Mouse (Mus musculus) intestine, postnatal 0 days (tissue): Measurements from ENCODE around the gene Eef1a2. TPM values are rescaled to one million over a fixed set of nuclear protein-coding genes. Genes with fewer than 3 reads are reported as not detected.
"Not testable (repeated sequence)": the region's sequence is repeated elsewhere in the genome, so short reads cannot be mapped to it uniquely, and the experiment has no call there.

Source experiments
- ATAC-seq: fragments of 200-750 bp; cut with Nextera tagmentation; 2 replicates; pipeline ENCODE4 v1.8.0; 2017; ENCODE audit warnings: mild to moderate bottlenecking, moderate TSS enrichment, moderate library complexity
- H3K27ac ChIP-seq: fragments of 300-500 bp; sonication (generic); 2 replicates; pipeline ENCODE4 v1.5.1; 2014; ENCODE audit warnings: mild to moderate bottlenecking, low read depth, low read length, moderate library complexity
- H3K27me3 ChIP-seq: fragments of 300-500 bp; sonication (generic); replicated peaks from 2 replicates; pipeline ENCODE4 v1.6.1; 2014; ENCODE audit warnings: low read length, mixed read lengths; ENCODE audit not compliant: control insufficient read depth, insufficient read depth
- H3K36me3 ChIP-seq: fragments of 300-500 bp; sonication (generic); 2 replicates; pipeline ENCODE4 v1.6.1; 2014; ENCODE audit warnings: mild to moderate bottlenecking, moderate library complexity; ENCODE audit not compliant: control insufficient read depth, insufficient read depth
- H3K4me1 ChIP-seq: fragments of 300-500 bp; sonication (generic); replicated peaks from 2 replicates; pipeline ENCODE4 v1.6.1; 2014; ENCODE audit warnings: antibody characterized with exemption, low read length, mixed read lengths; ENCODE audit not compliant: control insufficient read depth, insufficient read depth
- H3K4me2 ChIP-seq: fragments of 300-500 bp; sonication (generic); replicated peaks from 2 replicates; pipeline ENCODE4 v1.6.1; 2014; ENCODE audit warnings: low read depth, mild to moderate bottlenecking, moderate library complexity
- H3K4me3 ChIP-seq: fragments of 300-500 bp; sonication (generic); 2 replicates; pipeline ENCODE4 v1.5.1; 2014; ENCODE audit warnings: low read depth, low read length
- H3K9ac ChIP-seq: fragments of 300-500 bp; sonication (generic); 2 replicates; pipeline ENCODE4 v1.6.1; 2014; ENCODE audit warnings: mild to moderate bottlenecking, low read depth, low read length
- H3K9me3 ChIP-seq: fragments of 300-500 bp; sonication (generic); 2 replicates; pipeline ENCODE4 v1.6.1; 2016; ENCODE audit warnings: mixed run types; ENCODE audit not compliant: control insufficient read depth
- CTCF ChIP-seq: sonication (generic); IDR thresholded peaks from 2 replicates; pipeline ENCODE4 v1.5.1; 2016; ENCODE audit warnings: low read depth, mild to moderate bottlenecking, control low read depth, antibody characterized with exemption, moderate library complexity
- WGBS: fragments of 180-500 bp; shearing (Covaris S2); extraction: QIAGEN DNeasy Blood & Tissue Kit; methylation state at CpG from one replicate; pipeline ENCODE4 v1.1.7; 2014; 5-methylcytosine and 5-hydroxymethylcytosine counted together
- polyA plus RNA-seq: library from polyadenylated mRNA; unstranded; fragments of >200 nt; fragmentation: Nextera tagmentation; extraction: Ambion mirVana; gene quantifications from 2 replicates; pipeline ENCODE4 v1.2.1, GENCODE M21; 2015

The Eef1a2 gene
- polyA plus RNA-seq, 1 experiment from 2014 or later = 0.38 TPM

DNA sequence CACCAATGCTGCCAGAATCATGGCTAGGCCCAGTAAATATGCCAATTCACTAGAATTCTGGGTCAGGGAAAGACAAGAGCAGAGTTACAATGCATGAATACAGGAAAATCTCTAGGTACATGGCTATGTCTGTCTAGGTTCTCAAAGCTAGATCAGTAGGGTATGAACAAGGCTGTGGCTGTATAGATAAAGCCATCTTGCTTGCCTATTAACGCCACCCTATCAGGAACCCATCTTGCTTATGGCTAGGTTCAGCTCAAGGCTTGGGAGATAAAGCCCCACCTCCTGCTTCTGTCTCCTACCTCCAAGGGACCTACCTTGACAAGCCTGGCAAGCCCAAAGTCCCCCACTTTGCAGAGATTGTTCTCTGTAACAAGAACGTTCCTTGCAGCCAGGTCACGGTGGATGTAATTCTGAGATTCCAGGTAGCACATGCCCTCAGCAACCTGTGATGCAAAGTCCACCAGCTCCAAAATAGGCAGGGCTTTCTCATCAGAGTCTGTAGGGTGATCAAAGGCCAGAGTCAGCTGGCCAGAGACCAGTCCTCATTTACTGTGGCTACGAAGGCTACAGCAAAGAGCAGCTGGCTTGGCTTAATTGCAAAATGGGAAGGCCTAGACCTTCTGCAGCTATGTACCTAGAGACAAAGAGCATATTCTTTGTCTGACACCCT is 40.0 kb upstream of the Eef1a2 start:
- no peaks in the 10 kb centered on the region for H3K9me3 ChIP-seq
- WGBS = 53% methylated on average over 4 of the region's 4 CpGs
- H3K27ac ChIP-seq = no peak overlapping the region
- H3K9ac ChIP-seq = no peak overlapping the region
- no peaks in the 10 kb centered on the region for H3K36me3 ChIP-seq
- H3K4me2 ChIP-seq = no peak overlapping the region
- no peak for TF ChIP-seq CTCF
- H3K4me3 ChIP-seq = no peak overlapping the region
- ATAC-seq = peak; percentile 64
- H3K4me1 ChIP-seq = peaks cover 10% of the 10 kb centered on the region; the same call in 1 of the 2 replicates
- H3K27me3 ChIP-seq = no peaks in the 10 kb centered on the region

DNA sequence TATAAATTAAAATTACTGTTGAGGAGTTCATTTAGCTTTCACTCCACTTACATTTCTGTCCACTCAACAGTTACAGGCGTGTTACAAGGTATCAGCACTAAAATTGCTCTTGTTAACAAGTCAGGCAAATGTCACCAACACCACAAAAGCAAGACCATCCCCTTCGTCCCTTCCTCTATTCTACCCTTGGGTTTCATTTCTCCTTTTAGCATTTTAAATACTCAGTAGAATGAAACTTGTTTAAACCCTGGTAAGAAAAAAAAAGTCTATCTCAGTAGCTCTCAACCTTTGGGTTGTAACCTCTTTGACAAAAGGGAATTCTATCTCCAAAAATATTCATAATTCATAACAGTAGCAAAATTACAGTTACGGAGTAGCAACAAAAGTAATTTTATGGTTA is 36.2 kb upstream of the Eef1a2 start:
- H3K9ac ChIP-seq = no peak overlapping the region
- H3K4me3 ChIP-seq = no peak overlapping the region
- H3K27me3 ChIP-seq = no peaks in the 10 kb centered on the region
- no peak for TF ChIP-seq CTCF
- no peaks in the 10 kb centered on the region; the same call in 1 of the 2 replicates for H3K36me3 ChIP-seq
- no peak overlapping the region for H3K27ac ChIP-seq
- no peak for ATAC-seq
- WGBS = 74% methylated on average over 3 of the region's 3 CpGs
- H3K9me3 ChIP-seq = no peaks in the 10 kb centered on the region
- H3K4me2 ChIP-seq = no peak overlapping the region
- peaks cover 7% of the 10 kb centered on the region; the same call in 1 of the 2 replicates for H3K4me1 ChIP-seq

DNA sequence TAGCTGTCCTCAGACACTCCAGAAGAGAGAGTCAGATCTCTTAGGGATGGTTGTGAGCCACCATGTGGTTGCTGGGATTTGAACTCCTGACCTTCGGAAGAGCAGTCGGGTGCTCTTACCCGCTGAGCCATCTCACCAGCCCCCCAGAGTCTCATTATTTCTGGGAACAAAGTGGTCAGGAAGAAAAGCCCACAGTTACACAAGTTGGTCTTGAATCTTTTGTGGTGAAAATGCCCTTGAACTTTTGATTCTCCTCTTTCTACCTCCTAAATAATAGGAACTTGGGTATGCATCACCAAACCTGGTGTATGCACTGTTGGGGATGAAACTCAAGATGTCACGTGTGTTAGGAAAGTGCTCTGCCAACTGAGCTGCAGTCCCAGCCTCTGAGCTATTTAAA is 35.1 kb upstream of the Eef1a2 start:
- no peaks in the 10 kb centered on the region; the same call in 1 of the 2 replicates for H3K36me3 ChIP-seq
- 71% methylated on average over 4 of the region's 4 CpGs for WGBS
- no peak for TF ChIP-seq CTCF
- no peak overlapping the region for H3K4me2 ChIP-seq
- H3K27me3 ChIP-seq = no peaks in the 10 kb centered on the region
- no peak overlapping the region for H3K4me3 ChIP-seq
- H3K9me3 ChIP-seq = no peaks in the 10 kb centered on the region
- H3K27ac ChIP-seq = no peak overlapping the region
- H3K4me1 ChIP-seq = peaks cover 6% of the 10 kb centered on the region; the same call in 1 of the 2 replicates
- H3K9ac ChIP-seq = no peak overlapping the region
- no peak for ATAC-seq

DNA sequence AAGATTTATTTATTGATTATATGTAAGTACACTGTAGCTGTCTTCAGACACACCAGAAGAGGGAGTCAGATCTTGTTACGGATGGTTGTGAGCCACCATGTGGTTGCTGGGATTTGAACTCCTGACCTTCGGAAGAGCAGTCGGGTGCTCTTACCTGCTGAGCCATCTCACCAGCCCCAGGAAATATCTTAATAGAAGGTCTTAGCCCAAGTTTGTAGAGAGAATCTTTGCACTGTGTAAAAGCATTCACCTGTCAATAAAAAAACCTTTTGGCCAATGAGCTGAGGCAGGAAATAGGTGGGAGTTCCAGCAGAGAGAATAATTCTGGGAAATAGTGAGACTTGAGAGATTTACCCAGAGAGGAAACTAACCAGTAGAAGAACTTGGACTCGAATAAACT is 34.6 kb upstream of the Eef1a2 start:
- H3K27ac ChIP-seq, H3K27me3 ChIP-seq, H3K4me1 ChIP-seq, H3K36me3 ChIP-seq, ATAC-seq, H3K9me3 ChIP-seq, H3K4me3 ChIP-seq, H3K9ac ChIP-seq, H3K4me2 ChIP-seq: not testable (repeated sequence)
- WGBS = 72% methylated on average over 3 of the region's 4 CpGs

DNA sequence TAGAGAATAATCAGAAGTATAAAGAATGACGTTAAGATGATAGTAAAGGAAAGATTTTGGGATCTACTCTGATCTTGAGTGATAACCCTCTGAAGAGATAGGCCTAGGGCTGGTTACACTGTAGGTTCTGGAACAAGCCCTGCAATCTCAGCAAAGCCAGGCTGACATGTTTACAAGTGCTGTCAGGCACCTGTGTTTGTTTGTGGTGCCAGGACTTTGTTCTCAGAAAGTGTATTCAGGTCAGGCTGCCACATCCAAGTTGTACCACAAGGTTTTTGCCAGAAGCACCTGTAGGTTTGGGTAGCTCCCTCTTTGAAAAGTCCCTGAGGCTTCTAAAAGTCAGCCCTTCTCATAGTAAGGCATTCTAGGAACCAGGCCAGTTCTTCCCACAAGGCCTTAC is 32.5 kb upstream of the Eef1a2 start:
- WGBS = 72% methylated on average over 1 of the region's 1 CpGs
- no peak overlapping the region for H3K9ac ChIP-seq
- H3K9me3 ChIP-seq = no peaks in the 10 kb centered on the region
- 0 out of 2 replicates have a peak overlapping the region, but pooled peaks have one; percentile 66 for H3K27ac ChIP-seq
- no peak overlapping the region for H3K4me2 ChIP-seq
- no peak for ATAC-seq
- no peaks in the 10 kb centered on the region for H3K4me1 ChIP-seq
- H3K27me3 ChIP-seq = no peaks in the 10 kb centered on the region
- no peak for TF ChIP-seq CTCF
- H3K36me3 ChIP-seq = no peaks in the 10 kb centered on the region; the same call in 1 of the 2 replicates
- no peak overlapping the region for H3K4me3 ChIP-seq

DNA sequence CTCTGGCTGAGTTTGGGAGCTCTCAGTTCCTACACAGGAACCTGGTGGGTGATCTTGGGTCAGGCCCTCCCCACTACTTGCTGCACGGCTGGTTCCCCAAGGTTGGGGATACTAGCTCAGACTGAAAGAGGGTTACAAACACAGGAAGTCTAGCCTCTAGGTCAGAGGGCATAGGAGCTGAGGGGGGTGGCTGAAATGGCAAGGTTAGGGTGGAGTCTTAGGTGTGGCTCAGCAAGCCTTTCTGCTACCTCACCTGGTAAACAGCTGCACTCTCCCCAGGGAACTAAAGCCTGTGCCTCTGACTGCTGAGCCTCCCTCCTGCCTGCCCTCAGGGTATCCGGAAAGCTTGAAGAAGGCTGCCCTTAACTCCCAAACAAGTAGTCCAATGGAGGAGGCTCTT is 31.9 kb upstream of the Eef1a2 start:
- Histone ChIP-seq H3K4me2 (peak overlapping the region; percentile 71), H3K27me3 (no peaks in the 10 kb centered on the region), H3K36me3 (no peaks in the 10 kb centered on the region; the same call in 1 of the 2 replicates), H3K27ac (peak overlapping the region; percentile 66), H3K4me3 (no peak overlapping the region), H3K9me3 (no peaks in the 10 kb centered on the region), H3K9ac (no peak overlapping the region), H3K4me1 (no peaks in the 10 kb centered on the region)
- WGBS = 35% methylated on average over 2 of the region's 2 CpGs
- ATAC-seq = peak; percentile 7; the same call in 1 of the 2 replicates
- TF ChIP-seq CTCF = no peak
